Mouse (Mus musculus) kidney, adult 2 months (tissue): ENCODE results near the gene Abat.

Experiments used
- CTCF ChIP-seq: fragments of 200-500 bp; conservative IDR thresholded peaks from 2 replicates; pipeline ENCODE4 v1.5.1; 2011; ENCODE audit warnings: low read depth, mild to moderate bottlenecking, control low read depth, low read length, moderate library complexity, mixed read lengths; ENCODE audit not compliant: insufficient read depth, insufficient read length
- POLR2A ChIP-seq: fragments of 200-500 bp; IDR thresholded peaks from one replicate; pipeline ENCODE4 v1.6.1; 2011; ENCODE audit warnings: low read depth, low read length, control low read depth

DNA sequence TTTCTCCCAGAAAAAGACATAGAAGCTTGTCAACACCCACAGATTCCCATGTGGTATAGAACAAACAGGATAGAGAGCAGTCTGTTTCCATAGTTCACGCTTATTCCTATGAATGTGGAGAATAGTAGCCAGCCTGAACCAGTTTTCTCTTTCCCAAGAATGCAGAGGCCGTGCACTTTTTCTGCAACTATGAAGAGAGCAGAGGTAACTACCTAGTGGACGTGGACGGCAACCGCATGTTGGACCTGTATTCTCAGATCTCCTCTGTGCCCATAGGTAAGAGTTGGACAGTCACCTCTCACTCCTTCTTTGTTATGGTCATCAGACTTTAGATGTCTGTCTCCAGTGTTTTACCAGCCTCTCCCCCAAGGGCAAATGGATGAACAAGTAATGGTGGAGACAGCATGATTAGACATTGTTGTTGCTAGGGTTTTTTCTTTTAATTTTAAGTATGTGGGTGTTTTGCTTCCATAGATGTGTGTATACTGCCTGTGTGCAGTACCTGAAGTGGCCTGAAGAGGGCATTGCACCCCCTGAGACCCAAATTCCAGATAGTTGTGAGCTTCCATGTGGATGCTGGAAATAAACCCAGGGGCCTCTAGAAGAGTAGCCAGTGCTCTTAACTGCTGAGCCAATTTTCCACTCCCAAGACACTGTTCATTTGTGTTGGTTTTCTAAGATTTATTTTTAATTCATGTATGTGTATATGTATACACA lies 69.5 kb downstream of the Abat start:
- TF ChIP-seq POLR2A (no peak), CTCF (peak; percentile 29; the same call in 1 of the 2 replicates)
